Mouse (Mus musculus) telencephalon, adult 2 months (tissue): Measurements from ENCODE around the gene Pde9a.

Source experiments
- DNase-seq: peaks from one replicate; pipeline ENCODE4 v3.0.0-alpha.2; 2011; ENCODE audit warnings: low read depth, low spot score

Pde9a gene

DNA sequence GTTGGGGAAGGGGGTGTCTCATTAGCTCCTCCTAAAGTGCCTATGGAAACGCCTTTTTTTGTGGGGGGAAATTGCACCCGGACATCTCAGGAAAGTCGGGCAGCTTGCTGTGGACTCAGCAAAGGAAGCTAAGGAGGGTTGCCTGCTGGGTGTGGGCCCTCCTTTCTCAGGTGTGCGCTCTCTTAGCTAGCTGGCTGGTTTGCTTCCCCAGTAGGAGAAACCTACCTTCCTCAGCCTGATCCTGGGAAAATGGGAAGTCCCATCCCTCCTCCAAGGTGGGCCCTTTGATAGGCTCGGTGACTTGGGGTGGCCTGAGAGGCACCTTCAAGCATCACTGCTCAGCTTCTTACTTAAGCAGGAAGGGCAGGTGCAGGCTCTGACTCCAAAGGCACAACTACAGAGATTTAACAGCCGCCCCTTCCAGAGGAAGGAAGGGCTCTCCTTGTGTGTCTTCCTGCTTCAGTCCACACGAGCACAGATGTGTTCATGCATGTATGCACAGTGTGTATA is 811 bp downstream of the Pde9a start:
- no peak for DNase-seq

DNA sequence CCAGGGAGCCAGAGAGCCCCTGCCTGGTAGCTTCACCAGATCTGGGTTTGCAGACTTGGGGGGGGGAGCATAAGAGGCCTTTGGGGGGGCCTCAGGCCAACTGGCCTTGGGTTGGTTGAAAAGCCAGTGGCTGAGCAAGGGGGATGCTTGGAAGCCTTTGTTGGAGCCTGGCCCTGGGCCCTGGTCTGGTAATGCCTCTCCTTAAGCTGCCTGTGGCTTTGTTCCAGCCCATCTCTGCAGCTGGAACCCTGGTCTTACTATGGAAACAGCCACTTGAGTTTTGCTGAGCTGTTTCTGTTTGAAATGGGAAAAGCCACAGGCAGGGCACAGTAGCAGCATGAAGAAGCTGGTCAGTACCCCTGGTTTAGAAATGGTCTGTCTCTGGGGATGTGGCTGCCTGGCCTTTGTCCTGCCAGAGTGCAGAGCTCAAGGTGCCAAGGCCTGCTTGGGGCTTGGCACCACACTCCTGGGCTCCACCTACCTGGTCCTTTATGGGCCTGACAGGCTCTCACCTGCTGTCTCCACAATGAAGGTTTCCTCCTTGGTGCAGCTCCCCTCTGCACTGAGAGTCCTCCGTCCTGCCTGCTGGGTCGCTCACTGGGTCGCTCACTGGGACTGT is 3.5 kb downstream of the Pde9a start:
- no peak for DNase-seq

DNA sequence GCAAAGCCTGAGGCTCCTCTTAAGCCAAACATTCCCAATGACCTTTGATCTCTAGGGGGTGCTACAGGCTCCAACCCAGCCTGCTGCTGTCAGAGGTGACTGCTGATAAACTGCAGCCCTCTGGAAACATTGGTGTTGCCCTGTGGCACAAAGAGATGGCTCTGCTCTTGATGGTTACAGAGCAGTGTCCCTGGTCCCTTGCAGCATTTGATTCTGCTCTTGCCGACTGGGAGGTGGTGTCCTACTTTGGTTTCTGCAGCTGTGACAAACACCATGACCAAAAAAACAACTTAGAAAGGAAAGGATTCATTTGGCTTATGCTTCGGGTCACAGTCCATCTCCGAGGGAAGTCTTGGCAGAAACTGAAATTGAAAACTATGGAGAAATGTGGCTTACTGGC is 5.5 kb downstream of the Pde9a start:
- no peak for DNase-seq

DNA sequence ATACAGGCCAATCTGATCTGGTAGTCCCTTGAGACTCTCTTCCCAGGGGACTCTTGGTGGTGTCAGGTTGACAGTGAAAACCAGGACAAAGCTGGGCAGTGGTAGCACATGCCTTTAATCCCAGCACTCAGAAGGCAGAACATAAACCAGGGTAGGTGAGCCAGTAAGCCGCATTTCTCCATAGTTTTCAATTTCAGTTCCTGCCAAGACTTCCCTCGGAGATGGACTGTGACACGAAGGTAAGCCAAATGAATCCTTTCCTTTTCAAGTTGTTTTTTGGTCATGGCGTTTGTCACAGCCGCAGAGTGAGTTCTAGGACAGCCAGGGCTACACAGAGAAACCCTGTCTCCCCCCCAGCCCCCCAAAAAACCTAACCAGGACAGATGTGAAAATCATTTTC is 6.0 kb downstream of the Pde9a start:
- DNase-seq = no peak

DNA sequence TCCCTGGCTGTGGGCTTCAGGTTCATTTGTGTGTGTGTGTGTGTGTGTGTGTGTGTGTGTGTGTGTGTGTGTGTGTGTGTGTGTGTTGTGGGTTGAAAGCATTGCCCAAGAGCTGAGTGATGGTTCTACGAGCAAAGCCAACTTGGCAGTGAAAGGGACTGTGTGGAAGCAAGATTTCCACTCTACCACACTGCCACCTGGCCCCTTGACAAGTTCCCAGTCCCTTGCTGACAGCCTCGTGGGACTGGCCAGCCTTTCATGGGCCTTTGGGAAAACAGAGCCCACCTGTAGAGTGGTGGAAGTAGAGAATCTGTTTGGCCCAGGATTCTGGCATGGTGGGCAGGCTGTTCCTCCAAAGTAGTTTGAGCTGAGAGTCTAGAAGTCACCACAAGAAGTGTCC is 7.8 kb downstream of the Pde9a start:
- DNase-seq = no peak

DNA sequence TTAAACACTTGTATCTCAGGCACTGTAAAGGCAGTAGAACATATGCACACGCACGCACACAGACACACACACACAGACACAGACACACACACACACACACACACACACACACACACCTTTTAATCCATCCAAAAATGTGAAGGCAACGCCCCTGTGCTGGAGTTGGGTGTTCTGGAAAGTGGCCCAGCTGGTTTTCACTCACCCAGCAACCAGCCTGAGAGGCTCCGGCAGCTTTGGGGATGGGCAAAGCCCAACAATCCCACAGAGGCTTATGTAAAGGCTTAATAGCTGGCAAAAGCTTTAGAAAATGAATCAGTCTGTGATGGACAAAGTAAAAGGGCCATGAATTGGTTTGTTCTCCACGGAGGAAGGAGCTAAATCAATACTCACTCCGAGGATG is 14.3 kb downstream of the Pde9a start:
- no peak for DNase-seq

DNA sequence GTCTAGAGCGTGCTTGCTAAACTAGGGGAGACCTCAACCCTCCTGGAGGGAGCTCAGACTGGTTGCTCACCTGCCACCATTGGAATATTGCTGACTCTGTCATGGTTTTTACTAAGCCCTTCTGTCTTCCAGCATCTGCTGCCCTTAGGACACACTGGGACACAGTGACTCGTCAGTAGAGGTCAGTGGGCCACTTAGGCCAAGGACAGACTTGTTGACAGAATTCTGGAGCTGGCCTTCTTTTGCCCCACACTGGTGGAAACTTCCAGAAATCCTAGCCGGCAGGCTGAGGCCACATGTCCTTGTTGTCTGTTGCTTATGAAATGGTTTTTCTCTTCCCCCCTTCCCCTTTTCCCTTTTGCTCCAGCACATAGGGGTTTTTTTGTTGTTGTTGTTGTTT is 15.2 kb downstream of the Pde9a start:
- DNase-seq = no peak

DNA sequence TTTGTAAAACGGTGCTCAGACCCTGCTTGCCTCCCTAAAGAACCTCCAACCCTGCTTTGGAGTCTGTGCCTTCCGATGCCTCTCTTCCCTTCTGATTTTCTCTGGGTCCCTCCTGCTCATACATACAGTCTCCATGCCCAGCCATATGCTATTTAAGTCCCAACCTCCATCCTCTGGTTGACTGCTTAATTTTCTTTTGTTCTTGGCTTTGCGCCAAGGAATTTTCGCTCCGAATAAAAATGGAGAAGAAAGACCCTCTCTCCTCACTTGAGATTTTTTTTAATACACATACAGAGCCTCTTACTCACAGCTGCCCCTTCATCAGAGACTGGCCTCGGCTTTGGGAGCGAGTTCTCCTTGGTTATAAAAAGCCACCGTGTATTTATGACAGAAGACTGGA is 16.7 kb downstream of the Pde9a start:
- DNase-seq = no peak

DNA sequence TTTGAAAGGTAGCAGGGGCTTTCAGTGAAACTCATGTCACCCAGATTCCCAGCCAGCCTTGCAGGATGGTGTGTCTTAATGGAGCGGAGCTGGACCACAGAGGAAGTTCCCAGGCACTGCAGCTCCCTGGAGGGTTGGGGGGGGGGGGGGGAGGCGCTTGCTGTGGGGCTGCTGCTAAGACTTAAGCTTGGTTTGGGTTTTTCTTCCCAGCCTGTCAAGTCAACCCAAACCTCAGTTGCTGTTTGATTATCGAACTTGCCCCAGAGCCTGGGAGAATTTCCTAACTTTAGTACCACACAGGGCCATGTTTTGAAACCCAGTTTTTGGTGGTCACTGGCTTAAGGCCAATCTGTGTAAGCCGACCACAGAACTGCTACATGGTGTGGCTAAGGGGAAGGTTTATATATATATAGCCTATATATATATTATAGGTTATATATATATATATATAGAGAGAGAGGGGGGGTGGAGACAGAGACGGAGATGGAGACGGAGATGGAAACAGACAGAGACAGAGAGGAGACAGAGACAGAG is 19.8 kb downstream of the Pde9a start:
- no peak for DNase-seq

DNA sequence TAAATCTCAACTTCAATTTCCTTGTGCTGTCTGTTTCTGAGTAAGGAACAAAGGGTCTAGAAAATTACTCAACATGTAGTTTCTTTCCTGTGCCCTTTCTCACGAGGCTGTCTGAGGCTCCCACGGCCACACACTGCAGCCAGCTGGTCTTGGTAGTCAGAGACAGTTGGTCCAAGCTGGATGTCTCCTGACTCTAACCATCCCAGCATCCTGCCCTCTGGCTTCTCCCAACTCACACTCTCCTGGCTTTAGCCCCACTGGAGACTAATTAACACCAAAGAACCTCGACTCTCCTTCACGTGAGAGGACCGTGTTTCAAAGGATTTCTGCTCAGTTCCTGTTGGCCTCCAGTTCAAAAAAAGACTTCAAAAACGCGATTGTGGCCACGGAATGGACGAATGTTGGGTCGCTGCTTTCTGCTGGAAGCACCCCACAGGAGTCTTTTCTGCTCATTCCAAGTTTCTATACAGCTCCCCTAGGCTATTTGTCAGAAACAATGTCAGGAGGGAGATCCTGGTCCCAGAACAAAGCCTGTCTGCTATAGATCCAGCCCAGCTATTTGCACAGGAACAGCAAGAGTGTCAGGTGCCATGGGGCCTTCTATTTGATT is 23.8 kb downstream of the Pde9a start:
- DNase-seq = no peak

DNA sequence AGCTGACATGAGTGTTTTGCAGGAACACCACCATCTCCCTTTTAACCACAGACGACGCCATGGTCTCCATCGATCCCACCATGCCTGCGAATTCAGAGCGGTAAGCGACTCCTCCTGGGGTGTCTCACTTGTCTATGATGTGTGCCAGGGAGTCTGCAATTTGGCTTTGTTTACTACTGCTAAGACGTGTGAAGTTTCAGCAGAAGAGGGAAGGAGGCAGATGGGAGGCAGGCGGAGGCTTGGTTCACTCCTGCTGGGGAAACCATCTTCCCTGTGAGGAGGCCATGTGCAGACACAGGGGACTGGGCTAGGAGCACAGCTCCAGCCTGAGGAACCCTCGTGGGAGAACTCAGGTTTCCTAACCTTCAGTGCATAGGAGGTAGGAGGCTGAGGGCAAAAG is 29.2 kb downstream of the Pde9a start:
- peak; percentile 72 for DNase-seq

DNA sequence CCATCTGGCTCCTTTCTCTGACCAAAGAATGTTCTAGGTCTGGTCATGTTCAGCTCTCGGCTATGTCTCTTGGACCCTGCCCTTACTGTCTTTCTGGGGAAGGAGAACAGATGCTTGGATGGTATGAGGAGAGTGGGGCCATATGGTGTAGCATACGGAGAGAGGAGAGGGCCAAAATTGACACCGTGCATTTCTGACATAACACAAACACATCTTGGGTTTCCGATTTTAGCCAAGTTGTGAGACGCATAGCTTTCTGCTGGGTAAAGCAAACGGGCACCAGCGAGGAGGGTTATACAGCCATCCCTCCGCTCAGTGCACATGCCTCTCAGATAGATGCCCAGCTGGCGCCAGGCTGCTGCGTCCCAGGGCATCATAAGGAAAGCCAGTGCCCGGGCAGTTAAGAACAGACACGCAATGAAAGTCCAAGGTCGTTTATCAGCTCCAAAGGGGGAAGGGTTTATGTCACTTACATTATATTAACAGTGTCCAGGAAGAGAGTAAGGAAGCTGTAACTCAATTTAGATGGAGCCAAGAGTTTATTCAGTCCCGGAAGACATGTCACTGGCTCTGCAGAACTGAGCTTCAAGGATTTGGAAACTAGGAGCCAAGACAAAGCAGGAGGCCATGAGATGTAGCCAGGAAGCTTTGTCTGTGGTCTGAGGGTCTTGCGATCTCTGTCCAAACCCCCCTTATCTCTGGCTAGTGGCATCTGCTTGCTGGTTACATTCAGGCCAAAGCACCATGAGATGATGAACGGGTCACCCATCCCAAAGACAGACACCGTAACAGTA is 33.0 kb downstream of the Pde9a start:
- DNase-seq = no peak

DNA sequence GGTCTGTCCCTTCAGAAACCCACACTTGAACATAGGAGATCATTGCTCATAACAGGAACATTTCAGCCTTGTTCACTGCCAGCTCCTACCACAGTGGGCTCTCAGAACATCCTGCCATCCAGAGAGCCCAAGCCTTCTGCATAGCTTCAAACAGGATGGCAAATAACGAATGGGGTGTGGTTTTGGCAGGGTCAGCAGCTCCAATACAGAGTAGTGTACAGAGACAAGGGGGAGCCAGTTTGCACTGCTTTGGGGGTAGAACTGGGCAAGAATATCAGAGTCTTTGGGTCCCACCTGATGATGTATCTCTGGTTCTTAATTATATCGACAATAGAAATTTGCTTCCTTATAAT is 33.6 kb downstream of the Pde9a start:
- DNase-seq = no peak

DNA sequence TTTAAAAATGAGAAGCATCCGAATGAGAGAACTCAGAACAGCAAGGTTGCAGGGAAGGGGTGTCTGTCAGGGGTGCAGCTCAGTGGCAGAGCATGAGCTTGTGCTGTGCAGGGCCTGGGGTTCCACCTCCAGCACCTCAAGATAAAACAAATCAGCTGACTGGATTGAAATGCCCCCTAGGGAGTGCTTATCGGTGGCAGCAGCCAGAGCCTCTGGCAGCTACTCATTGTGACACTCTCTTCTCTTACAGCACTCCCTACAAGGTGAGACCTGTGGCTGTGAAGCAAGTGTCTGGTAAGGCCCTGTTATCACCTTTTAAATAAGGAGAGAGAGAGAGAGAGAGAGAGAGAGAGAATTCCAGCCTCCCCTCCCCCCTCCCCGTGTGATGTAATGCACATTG is 34.0 kb downstream of the Pde9a start:
- no peak for DNase-seq

DNA sequence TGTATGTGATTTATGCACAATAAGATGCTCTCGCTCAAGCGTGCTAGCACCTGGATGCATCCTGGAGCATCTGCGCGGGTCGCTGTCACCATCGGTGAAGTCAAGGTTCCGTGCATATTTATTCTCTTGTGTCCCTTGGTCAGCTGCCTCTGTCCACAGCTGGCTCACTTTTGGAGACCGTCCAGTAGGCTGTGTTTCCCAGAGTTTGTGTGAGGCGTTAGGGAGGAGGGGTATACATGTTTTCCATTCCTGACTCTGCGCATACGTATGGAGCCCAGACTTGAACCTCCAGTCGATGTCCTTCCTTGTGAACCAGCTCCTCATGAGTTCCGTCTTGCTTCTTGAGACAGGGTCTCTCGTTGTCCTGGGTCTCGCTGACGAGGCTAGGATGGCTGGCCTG is 34.6 kb downstream of the Pde9a start:
- DNase-seq = no peak

DNA sequence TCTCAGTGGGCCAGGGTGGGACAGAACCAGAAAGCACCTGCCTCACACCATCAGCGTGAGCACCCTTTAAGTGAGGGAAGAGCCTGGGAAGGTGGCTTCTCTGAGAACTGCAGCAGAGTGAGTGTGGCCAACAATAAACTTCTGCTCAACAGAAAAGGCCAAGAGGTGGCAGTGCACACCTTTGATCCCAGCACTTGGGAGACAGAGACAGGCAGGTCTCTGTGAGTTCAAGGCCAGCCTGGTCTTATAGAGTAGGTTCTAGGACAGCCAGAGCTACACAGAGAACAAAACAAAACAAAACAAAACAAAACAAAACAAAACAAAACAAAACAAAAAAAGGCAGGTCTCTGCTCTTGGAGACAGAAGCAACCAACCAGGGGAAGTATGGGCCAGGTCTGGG is 36.4 kb downstream of the Pde9a start:
- no peak for DNase-seq

DNA sequence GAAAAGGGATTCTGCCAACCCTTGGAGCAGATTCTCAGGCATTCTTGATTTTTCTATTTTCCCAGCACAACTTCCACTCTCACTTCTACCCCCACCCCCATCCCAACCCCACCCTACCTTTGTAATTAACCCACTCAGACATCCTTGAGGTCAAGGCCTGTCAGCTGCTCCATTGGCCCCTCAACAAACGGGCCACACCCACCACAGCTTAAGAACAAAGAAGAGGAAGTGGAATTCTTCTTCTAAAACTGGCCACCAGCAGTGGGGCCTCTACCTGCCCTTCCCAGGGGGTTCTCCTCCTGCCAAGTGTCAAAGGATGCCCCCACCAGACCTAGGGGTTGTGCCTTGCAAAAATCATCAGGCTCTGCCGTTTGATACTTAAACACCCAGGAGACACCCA is 37.0 kb downstream of the Pde9a start:
- no peak for DNase-seq

DNA sequence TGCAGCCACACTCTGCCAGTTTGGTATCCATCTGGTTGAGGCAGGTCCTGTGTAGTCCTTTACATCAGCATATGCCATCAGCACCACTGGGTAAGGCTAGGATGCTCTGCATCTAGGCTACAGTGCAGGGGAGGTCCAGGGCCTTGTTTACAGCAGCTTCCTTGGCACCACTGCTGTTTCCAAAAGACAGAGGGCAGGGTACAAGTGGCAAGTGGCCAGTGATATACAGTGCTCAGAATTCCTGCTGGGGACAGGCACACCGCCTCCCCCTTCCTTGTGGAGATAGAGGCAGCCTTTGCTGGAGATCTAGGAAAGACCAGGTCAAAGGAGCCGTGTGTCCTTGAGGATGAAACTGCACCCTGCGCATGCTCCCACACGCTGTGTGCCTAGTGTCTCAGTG is 38.3 kb downstream of the Pde9a start:
- no peak for DNase-seq

DNA sequence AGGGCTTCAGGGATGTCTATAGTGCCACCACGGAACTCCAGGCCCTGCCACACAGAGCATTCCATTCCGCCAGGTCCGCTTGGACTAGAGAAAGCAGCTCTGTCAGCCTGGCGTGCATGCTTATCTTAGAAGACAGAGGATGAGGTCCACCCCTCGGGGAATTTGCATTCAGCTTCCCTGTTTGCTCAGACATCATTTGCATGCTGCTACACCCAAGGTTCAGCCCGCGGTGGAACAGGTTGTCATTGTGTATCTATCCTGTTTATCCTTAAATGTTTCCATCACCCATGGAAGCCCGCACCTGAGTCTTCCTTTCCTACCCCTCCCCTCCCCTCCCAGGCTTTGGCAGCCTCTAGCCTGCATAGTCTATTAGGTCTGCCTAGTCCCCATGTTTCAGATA is 38.8 kb downstream of the Pde9a start:
- DNase-seq = no peak

DNA sequence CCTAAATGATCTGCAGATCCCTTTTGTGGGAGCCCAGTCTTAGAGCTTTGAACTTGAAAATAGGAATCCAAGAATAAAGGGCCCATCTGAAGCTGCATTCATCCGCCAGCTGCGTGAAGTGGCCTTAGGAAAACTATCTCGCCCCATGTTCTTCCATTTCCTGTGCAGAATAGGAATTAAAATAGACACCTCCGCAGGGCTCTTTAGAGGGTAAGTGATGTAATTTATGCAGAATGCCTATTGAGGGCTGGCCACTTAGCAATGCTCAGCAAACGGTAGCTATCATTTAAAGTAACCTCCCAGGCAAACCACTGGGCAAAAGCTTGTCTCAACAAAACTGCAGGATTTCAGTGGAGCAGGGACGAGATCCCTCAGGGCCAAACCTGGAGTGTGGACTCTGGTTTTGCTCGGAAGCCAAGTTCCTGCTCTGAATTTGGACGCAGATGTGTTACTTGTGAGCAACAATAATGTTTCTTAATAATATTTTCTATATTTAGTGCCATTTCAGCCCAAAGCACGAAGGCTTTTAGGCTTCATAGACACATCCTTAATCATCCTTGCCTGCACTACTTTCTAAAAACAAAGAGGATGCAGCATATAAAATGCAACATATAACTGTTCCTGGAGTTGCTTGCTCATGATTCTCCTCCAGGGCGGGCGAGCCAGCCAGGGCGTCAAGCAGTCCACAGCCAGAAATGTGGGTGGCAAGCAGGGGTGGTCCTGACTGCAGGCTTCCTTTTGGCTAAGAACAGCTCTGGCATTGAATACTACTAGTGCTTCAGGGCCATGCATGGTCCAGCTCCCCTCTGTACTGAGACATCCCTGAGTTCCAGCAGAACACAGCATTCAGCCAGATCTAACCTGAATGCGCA is 40.1 kb downstream of the Pde9a start:
- DNase-seq = no peak

DNA sequence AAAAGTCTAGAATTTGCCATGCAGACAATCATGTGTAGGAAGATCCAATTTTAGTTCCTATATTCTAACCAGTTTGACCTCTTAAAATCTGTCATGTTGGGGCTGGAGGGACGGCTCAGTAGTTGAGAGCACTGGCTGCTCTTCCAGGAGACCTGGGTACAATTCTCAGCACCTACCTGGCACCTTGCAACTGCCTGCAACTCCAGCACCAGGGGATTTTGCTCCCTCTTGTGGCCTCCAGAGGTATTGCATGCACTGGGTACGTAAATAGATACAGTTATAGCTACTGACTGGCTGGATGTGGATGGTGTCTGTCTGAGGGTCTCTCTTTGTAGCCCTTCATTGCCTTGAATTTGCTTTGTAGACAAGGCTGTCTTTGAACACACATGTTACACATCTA is 43.4 kb downstream of the Pde9a start:
- DNase-seq = no peak

DNA sequence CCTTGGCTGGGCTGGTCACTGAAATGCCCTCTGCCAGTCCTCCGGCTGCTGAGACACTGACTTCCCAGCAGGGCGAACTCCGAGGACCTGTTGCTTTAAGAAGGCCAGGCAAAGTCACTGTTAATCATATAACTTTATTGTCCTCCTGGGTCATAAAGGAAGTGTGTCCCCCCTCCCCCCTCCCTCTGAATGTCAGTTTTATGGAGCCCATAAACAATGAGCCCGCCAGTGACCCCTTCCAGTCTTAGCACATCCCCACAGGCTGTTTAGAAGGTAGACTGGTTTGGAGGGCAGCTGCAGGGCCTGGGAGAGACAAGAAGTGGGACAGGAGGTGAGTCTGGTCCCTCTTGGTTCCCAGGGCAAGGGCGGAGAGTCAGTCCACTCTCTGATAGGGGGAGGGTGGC is 46.9 kb downstream of the Pde9a start:
- DNase-seq = no peak
